Mouse (Mus musculus): ENCODE measurements around the gene Gmfg. TPM values are rescaled to one million over a fixed set of nuclear protein-coding genes. Genes with fewer than 3 reads are reported as not detected.
A peak's percentile ranks its signal among the peaks of the same experiment; 100 is the strongest.

Gmfg gene
- polyA plus RNA-seq, 1 experiment from 2014 or later = 49.7 TPM

DNA sequence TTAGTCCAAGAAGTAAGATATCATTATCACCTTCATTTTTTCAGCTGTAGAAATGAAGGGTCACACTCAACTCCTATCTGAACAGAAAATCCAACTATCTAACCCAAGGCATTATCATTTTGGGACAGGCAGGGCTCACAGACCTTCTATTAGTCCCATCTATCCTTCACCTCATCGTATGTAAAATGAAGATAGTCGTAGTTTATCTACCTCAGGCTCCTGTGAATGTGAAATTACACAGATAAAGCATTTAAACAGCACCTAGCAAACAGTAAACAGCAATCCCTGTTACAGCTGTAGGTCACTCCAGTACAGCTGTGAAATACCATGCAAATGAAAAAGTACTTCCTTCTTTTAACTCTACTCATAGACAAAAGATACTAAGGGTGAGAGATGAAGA is 5.0 kb upstream of the Gmfg start:
- H3K27ac ChIP-seq (ENCODE audit: low read depth, low read length) = peak overlapping the region; percentile 60

DNA sequence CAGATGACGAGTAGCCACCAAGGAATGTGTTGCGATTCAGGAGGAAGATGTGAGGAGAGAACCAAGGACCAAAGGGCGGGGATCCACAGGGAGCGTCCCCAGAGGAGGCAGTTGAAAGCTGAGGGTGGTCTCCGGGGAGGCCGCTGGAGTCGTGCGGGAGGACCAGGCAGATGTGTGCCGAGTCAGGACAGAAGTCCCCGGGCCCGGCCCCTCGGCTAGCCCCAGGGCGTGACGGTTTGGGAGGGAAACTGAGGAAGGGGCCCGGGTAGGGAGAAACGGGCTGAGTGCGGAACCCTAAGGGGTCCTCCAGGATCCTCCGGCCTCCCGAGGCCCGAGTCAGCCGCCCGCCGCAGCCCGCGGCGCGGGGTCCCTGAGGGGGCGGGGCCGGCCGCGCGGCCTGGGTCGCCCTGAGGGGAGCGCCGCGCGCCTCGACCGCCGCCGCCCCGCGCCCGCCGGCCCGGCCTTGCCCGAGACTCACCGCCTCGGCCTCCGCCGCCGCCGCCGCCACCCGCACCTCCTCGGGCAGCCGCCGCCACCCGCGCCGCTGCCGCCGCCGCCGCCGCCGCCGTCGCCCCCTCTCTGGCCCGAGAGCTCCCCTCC is 1.5 kb upstream of the Gmfg start:
- H3K27me3 ChIP-seq (replicated peaks; ENCODE audit: control insufficient read depth, insufficient read depth, low read length) = no peaks in the 10 kb centered on the region
- H3K9me3 ChIP-seq (ENCODE audit: control insufficient read depth, low read length) = no peaks in the 10 kb centered on the region
- ATAC-seq (replicated peaks; ENCODE audit: low FRiP score) (peak; percentile 3; the same call in 1 of the 2 replicates), DNase-seq (ENCODE audit: low spot score) (no peak)
- peaks cover 42% of the 10 kb centered on the region for H3K4me1 ChIP-seq (replicated peaks; ENCODE audit: control insufficient read depth, insufficient read depth, low read length)
- H3K9ac ChIP-seq (ENCODE audit: low read depth, low read length) = peak overlapping the region; percentile 87
- H3K36me3 ChIP-seq (ENCODE audit: control insufficient read depth, insufficient read depth, low read length) = no peaks in the 10 kb centered on the region
- peak overlapping the region; percentile 91 for H3K4me2 ChIP-seq
- peak overlapping the region; percentile 88 for H3K4me3 ChIP-seq (ENCODE audit: low read depth, low read length)
- peak overlapping the region; percentile 60 for H3K27ac ChIP-seq (ENCODE audit: low read depth, low read length)
- WGBS = under 1% methylated on average over 53 of the region's 70 CpGs

More for the DNA sequence above, 5.0 kb upstream of the Gmfg start:
- no peaks in the 10 kb centered on the region for H3K27me3 ChIP-seq (replicated peaks; ENCODE audit: control insufficient read depth, insufficient read depth, low read length)
- H3K9ac ChIP-seq (ENCODE audit: low read depth, low read length) = no peak overlapping the region
- H3K4me2 ChIP-seq = peak overlapping the region; percentile 91
- DNase-seq (ENCODE audit: low spot score) = no peak
- no peaks in the 10 kb centered on the region; the same call in 1 of the 2 replicates for H3K36me3 ChIP-seq (ENCODE audit: control insufficient read depth, insufficient read depth, low read length)
- H3K9me3 ChIP-seq (ENCODE audit: control insufficient read depth, low read length) = no peaks in the 10 kb centered on the region
- ATAC-seq (replicated peaks; ENCODE audit: low FRiP score) = peak; percentile 19
- WGBS = 49% methylated on average over 2 of the region's 2 CpGs
- H3K4me3 ChIP-seq (ENCODE audit: low read depth, low read length) = no peak overlapping the region
- H3K4me1 ChIP-seq (replicated peaks; ENCODE audit: control insufficient read depth, insufficient read depth, low read length) = peaks cover 49% of the 10 kb centered on the region

DNA sequence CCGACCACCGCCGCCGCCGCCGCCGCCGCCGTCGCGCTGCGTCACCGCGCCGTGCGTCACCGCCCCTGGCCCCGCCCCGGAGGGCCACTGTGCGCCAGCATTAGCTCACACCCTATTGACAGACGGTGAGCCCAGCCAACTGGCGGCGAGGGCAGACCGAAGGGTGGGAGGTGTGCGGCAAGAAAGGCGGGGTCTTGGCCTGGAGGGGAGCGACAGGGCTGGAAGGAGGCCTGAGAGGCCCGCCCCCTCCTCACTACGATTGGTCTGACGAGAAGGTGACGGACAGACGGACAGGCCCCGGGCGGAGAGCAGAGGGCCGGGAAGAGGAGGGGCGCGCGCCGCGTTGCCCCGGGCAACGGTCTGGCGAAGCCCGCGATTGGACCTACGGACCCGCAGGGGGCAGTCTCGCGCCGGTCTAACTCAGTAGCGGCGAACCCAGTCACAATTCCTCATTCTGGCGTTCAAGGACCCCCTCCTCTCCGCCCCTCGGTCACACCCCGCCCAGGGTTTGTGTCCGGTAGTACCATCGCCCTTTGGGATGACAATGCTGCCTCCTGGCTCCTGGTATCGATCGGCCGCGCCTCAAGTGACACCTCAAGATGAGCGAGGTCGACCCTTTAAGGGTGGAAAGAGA is 859 bp upstream of the Gmfg start:
- peak; percentile 99 for DNase-seq (ENCODE audit: low spot score)
- Histone ChIP-seq H3K9me3 (ENCODE audit: control insufficient read depth, low read length) (no peaks in the 10 kb centered on the region), H3K4me3 (ENCODE audit: low read depth, low read length) (peak overlapping the region; percentile 88), H3K4me2 (peak overlapping the region; percentile 91), H3K4me1 (replicated peaks; ENCODE audit: control insufficient read depth, insufficient read depth, low read length) (peaks cover 39% of the 10 kb centered on the region), H3K36me3 (ENCODE audit: control insufficient read depth, insufficient read depth, low read length) (no peaks in the 10 kb centered on the region), H3K27ac (ENCODE audit: low read depth, low read length) (peak overlapping the region; percentile 60), H3K9ac (ENCODE audit: low read depth, low read length) (peak overlapping the region; percentile 87), H3K27me3 (replicated peaks; ENCODE audit: control insufficient read depth, insufficient read depth, low read length) (no peaks in the 10 kb centered on the region)
- peak; percentile 96 for ATAC-seq (replicated peaks; ENCODE audit: low FRiP score)
- under 1% methylated on average over 55 of the region's 64 CpGs for WGBS

DNA sequence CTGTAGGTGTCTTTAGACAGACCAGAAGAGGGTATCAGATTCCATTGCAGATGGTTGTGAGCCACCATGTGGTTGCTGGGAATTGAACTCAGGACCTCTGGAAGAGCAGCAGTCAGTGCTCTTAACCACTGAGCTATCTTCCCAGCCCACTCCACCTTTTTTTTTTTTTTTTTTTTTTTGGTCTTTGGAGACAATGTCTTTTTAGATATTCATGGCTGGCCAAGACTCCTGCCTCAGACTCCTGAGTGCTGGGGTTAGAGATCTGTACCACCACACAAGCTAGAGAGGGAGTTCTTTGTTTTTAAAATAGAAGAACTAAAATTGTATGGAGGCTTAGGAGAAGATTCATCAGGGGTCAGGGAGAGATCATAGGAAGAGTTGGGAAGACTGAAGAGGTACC is 717 bp downstream of the Gmfg start:
- H3K4me1 ChIP-seq (replicated peaks; ENCODE audit: control insufficient read depth, insufficient read depth, low read length) = peaks cover 27% of the 10 kb centered on the region
- no peak overlapping the region for H3K27ac ChIP-seq (ENCODE audit: low read depth, low read length)
- no peaks in the 10 kb centered on the region for H3K27me3 ChIP-seq (replicated peaks; ENCODE audit: control insufficient read depth, insufficient read depth, low read length)
- no peak for ATAC-seq (replicated peaks; ENCODE audit: low FRiP score)
- H3K9ac ChIP-seq (ENCODE audit: low read depth, low read length) = no peak overlapping the region
- no peak for DNase-seq (ENCODE audit: low spot score)
- no peak overlapping the region for H3K4me3 ChIP-seq (ENCODE audit: low read depth, low read length)
- no peaks in the 10 kb centered on the region for H3K9me3 ChIP-seq (ENCODE audit: control insufficient read depth, low read length)
- no peak overlapping the region for H3K4me2 ChIP-seq
- H3K36me3 ChIP-seq (ENCODE audit: control insufficient read depth, insufficient read depth, low read length) = no peaks in the 10 kb centered on the region

DNA sequence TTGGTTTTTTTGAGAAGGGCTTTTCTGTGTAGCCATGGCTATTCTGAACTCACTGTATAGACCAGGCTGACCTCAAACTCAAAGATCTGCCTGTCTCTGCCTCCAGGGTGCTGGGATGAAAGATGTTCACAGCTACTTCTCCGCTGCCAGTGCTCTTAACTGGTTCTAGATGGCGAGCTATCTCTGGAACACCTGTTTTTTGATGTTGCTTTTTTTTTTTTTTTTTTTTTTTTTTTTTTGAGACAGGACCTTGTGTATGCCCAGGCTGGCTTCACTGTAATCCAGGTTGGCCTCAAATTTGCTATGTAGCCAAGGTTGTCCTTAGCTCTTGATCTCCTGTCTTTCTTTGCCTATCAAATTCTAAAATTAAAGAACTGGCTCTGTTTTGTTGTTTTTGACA is 1.5 kb downstream of the Gmfg start:
- Histone ChIP-seq H3K9me3 (ENCODE audit: control insufficient read depth, low read length) (no peaks in the 10 kb centered on the region), H3K9ac (ENCODE audit: low read depth, low read length) (no peak overlapping the region), H3K27me3 (replicated peaks; ENCODE audit: control insufficient read depth, insufficient read depth, low read length) (no peaks in the 10 kb centered on the region), H3K4me2 (no peak overlapping the region), H3K27ac (ENCODE audit: low read depth, low read length) (no peak overlapping the region), H3K36me3 (ENCODE audit: control insufficient read depth, insufficient read depth, low read length) (no peaks in the 10 kb centered on the region), H3K4me3 (ENCODE audit: low read depth, low read length) (no peak overlapping the region), H3K4me1 (replicated peaks; ENCODE audit: control insufficient read depth, insufficient read depth, low read length) (peaks cover 20% of the 10 kb centered on the region)
- WGBS = 65% methylated on average over 2 of the region's 2 CpGs
- ATAC-seq (replicated peaks; ENCODE audit: low FRiP score) (no peak), DNase-seq (ENCODE audit: low spot score) (no peak)

DNA sequence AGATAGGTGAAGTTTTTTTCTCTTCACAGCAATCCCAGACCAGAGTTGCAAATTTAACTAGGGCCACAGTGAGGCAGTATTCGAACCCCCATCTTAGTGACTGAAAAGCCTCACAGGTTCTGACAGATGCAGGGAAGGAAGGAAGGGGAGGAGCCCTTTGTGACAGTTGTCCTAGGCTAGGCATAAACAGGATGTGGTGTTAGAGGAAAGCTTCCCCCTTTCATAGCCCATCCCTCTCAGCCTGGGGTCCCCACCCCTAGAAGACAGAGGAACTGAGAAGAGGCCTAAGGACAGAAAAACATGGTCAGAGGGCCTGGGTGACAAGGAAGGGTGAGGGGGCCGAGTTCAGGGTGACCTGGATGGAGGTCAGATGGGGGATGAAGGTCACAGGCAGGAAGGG is 3.5 kb downstream of the Gmfg start:
- H3K4me2 ChIP-seq = peak overlapping the region; percentile 48
- peak overlapping the region; percentile 20 for H3K4me3 ChIP-seq (ENCODE audit: low read depth, low read length)
- peak overlapping the region; percentile 20 for H3K9ac ChIP-seq (ENCODE audit: low read depth, low read length)
- no peak for DNase-seq (ENCODE audit: low spot score)
- 36% methylated on average over 2 of the region's 2 CpGs for WGBS
- H3K36me3 ChIP-seq (ENCODE audit: control insufficient read depth, insufficient read depth, low read length) = no peaks in the 10 kb centered on the region
- no peaks in the 10 kb centered on the region for H3K9me3 ChIP-seq (ENCODE audit: control insufficient read depth, low read length)
- no peaks in the 10 kb centered on the region for H3K27me3 ChIP-seq (replicated peaks; ENCODE audit: control insufficient read depth, insufficient read depth, low read length)
- ATAC-seq (replicated peaks; ENCODE audit: low FRiP score) = no peak
- peaks cover 5% of the 10 kb centered on the region; the same call in 1 of the 2 replicates for H3K4me1 ChIP-seq (replicated peaks; ENCODE audit: control insufficient read depth, insufficient read depth, low read length)
- peak overlapping the region; percentile 49; the same call in 1 of the 2 replicates for H3K27ac ChIP-seq (ENCODE audit: low read depth, low read length)

DNA sequence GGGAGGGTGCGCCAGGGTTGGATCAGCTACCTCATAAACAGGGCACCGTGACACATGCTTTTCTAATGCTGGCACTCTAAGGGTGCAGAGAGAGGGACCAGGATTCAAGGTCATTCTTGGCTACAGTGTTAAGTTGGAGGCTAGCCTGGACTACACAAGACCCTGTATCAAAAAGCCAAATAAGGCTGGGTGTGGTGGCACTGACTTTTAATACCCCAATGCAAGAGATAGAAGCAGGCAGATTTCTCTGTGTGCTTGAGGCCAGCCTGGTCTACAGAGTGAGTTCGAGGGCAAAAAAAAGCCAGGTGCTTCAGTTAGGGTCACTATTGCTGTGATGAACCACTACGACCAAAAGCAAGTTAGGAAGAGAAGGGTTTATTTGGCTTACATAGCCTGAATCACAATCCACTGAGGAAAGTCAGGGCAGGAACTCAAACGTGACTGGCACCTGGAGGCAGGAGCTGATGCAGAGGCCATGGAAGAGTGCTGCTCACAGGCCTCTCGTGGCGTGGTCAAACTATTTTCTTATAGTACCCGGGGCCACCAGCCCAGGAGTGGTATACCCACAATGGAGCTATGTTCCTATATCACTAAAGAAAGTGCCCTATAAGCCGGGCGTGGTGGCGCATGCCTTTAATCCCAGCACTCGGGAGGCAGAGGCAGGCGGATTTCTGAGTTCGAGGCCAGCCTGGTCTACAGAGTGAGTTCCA is 4.7 kb downstream of the Gmfg start:
- Histone ChIP-seq H3K9me3 (ENCODE audit: control insufficient read depth, low read length) (no peaks in the 10 kb centered on the region), H3K36me3 (ENCODE audit: control insufficient read depth, insufficient read depth, low read length) (no peaks in the 10 kb centered on the region), H3K27me3 (replicated peaks; ENCODE audit: control insufficient read depth, insufficient read depth, low read length) (no peaks in the 10 kb centered on the region), H3K4me3 (ENCODE audit: low read depth, low read length) (no peak overlapping the region), H3K4me2 (peak overlapping the region; percentile 21), H3K9ac (ENCODE audit: low read depth, low read length) (no peak overlapping the region; the same call in 1 of the 2 replicates), H3K4me1 (replicated peaks; ENCODE audit: control insufficient read depth, insufficient read depth, low read length) (peaks cover 5% of the 10 kb centered on the region; the same call in 1 of the 2 replicates), H3K27ac (ENCODE audit: low read depth, low read length) (peak overlapping the region; percentile 52; the same call in 1 of the 2 replicates)
- DNase-seq (ENCODE audit: low spot score) (no peak), ATAC-seq (replicated peaks; ENCODE audit: low FRiP score) (no peak)
- WGBS = 72% methylated on average over 12 of the region's 14 CpGs

DNA sequence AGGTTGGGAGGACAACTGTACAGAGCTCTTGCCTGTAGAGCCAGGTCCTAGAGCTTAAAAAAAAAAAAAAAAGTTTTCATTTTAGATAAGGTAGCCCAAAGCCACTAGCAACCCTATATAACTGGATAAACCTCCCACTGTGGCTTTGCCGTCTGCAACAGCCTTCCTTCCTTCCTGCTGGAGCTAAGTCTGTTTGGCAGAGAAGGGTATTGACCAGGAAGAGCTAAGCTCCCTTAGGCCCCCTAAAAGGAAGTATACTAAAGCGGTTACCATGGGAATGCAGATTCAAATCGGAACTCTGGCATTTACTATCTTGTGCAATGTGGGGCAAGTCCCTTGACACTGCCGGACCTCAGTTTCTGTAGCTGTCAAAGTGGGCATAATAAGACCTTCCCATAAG is 5.4 kb downstream of the Gmfg start:
- Histone ChIP-seq H3K36me3 (ENCODE audit: control insufficient read depth, insufficient read depth, low read length) (no peaks in the 10 kb centered on the region), H3K9ac (ENCODE audit: low read depth, low read length) (no peak overlapping the region), H3K4me1 (replicated peaks; ENCODE audit: control insufficient read depth, insufficient read depth, low read length) (0 out of 2 replicates have a peak, but pooled peaks cover 2% of the 10 kb centered on the region), H3K4me3 (ENCODE audit: low read depth, low read length) (no peak overlapping the region), H3K27me3 (replicated peaks; ENCODE audit: control insufficient read depth, insufficient read depth, low read length) (no peaks in the 10 kb centered on the region), H3K27ac (ENCODE audit: low read depth, low read length) (no peak overlapping the region), H3K9me3 (ENCODE audit: control insufficient read depth, low read length) (no peaks in the 10 kb centered on the region), H3K4me2 (peak overlapping the region; percentile 36; the same call in 1 of the 2 replicates)
- ATAC-seq (replicated peaks; ENCODE audit: low FRiP score) = peak; percentile 28
- no peak for DNase-seq (ENCODE audit: low spot score)
- WGBS = 23% methylated on average over 4 of the region's 4 CpGs
